Mouse (Mus musculus) myocyte (in vitro differentiated cells): ENCODE measurements around the gene Ptcd3. TPM values are rescaled to one million over a fixed set of nuclear protein-coding genes. Genes with fewer than 3 reads are reported as not detected.
A peak's percentile ranks its signal among the peaks of the same experiment; 100 is the strongest.

Source experiments
- H3K27me3 ChIP-seq: one replicate; pipeline ENCODE4 v1.6.1; 2011; ENCODE audit not compliant: control insufficient read depth, insufficient read depth, insufficient read length
- H3K36me3 ChIP-seq: one replicate; pipeline ENCODE4 v1.6.1; 2011; ENCODE audit not compliant: control insufficient read depth, insufficient read depth
- H3K4me2 ChIP-seq: one replicate; pipeline ENCODE4 v1.6.1; 2011; ENCODE audit warnings: low read depth, control low read depth
- H3K4me3 ChIP-seq: one replicate; pipeline ENCODE4 v1.5.1; 2011; ENCODE audit warnings: mild to moderate bottlenecking, control low read depth, moderate library complexity
- H3K79me2 ChIP-seq: one replicate; pipeline ENCODE4 v1.6.1; 2011; ENCODE audit not compliant: control insufficient read depth, insufficient read depth
- H3ac ChIP-seq: one replicate; pipeline ENCODE4 v1.6.1; 2011; ENCODE audit not compliant: control insufficient read depth, insufficient read length
- CEBPB ChIP-seq: IDR thresholded peaks from 2 replicates; pipeline ENCODE4 v1.6.1; 2011; ENCODE audit warnings: mild to moderate bottlenecking, moderate library complexity; ENCODE audit not compliant: poor library complexity, insufficient read depth, severe bottlenecking
- E2F4 ChIP-seq: IDR thresholded peaks from one replicate; pipeline ENCODE4 v1.6.1; 2011; ENCODE audit warnings: mild to moderate bottlenecking, control low read depth, moderate library complexity; ENCODE audit not compliant: insufficient read depth
- MAX ChIP-seq: IDR thresholded peaks from one replicate; pipeline ENCODE4 v1.6.1; 2011; ENCODE audit warnings: low read depth, mild to moderate bottlenecking, control low read depth
- MYOD1 ChIP-seq, 3 experiments: IDR thresholded peaks; one replicate each; pipeline ENCODE4 v1.6.1; 2011; ENCODE audit warnings: control low read depth in 2 of 3, low read depth in 2 of 3, mild to moderate bottlenecking in 2 of 3, moderate library complexity in 1 of 3; ENCODE audit not compliant: insufficient read length in 2 of 3, control insufficient read depth in 1 of 3
- MYOG ChIP-seq, 3 experiments: IDR thresholded peaks; one replicate each; pipeline ENCODE4 v1.6.1; 2011; ENCODE audit warnings: control low read depth in 2 of 3, low read depth in 2 of 3, mild to moderate bottlenecking in 2 of 3; ENCODE audit not compliant: insufficient read length in 2 of 3, control insufficient read depth in 1 of 3, insufficient read depth in 1 of 3
- POLR2A ChIP-seq: IDR thresholded peaks from one replicate; pipeline ENCODE4 v1.6.1; 2011; ENCODE audit warnings: low read depth, mild to moderate bottlenecking, control low read depth, moderate library complexity; ENCODE audit not compliant: insufficient read length
- POLR2AphosphoS2 ChIP-seq: IDR thresholded peaks from one replicate; pipeline ENCODE4 v1.6.1; 2011; ENCODE audit warnings: low read depth, control low read depth; ENCODE audit not compliant: insufficient read length
- REST ChIP-seq: IDR thresholded peaks from one replicate; pipeline ENCODE4 v1.6.1; 2011; ENCODE audit warnings: mild to moderate bottlenecking, control low read depth, moderate library complexity; ENCODE audit not compliant: insufficient read depth, insufficient read length
- SRF ChIP-seq: IDR thresholded peaks from one replicate; pipeline ENCODE4 v1.6.1; 2011; ENCODE audit warnings: low read depth; ENCODE audit not compliant: control insufficient read depth, insufficient read length
- TCF12 ChIP-seq: IDR thresholded peaks from one replicate; pipeline ENCODE4 v1.6.1; 2011; ENCODE audit warnings: mild to moderate bottlenecking, control low read depth; ENCODE audit not compliant: poor library complexity, insufficient read depth, severe bottlenecking
- TCF3 ChIP-seq: IDR thresholded peaks from one replicate; pipeline ENCODE4 v1.6.1; 2011; ENCODE audit warnings: low read depth, control low read depth; ENCODE audit not compliant: insufficient read length
- USF1 ChIP-seq: IDR thresholded peaks from one replicate; pipeline ENCODE4 v1.6.1; 2011; ENCODE audit warnings: low read depth, mild to moderate bottlenecking, control low read depth, moderate library complexity
- polyA plus RNA-seq: library from polyadenylated mRNA; unstranded; fragments of >200 nt; fragmentation: generic; extraction: Trizol; gene quantifications from one replicate; pipeline ENCODE4 v1.2.1, GENCODE M21; 2012; ENCODE audit warnings: missing spikeins

Ptcd3 gene
- polyA plus RNA-seq, 1 experiment: 20.3 TPM

DNA sequence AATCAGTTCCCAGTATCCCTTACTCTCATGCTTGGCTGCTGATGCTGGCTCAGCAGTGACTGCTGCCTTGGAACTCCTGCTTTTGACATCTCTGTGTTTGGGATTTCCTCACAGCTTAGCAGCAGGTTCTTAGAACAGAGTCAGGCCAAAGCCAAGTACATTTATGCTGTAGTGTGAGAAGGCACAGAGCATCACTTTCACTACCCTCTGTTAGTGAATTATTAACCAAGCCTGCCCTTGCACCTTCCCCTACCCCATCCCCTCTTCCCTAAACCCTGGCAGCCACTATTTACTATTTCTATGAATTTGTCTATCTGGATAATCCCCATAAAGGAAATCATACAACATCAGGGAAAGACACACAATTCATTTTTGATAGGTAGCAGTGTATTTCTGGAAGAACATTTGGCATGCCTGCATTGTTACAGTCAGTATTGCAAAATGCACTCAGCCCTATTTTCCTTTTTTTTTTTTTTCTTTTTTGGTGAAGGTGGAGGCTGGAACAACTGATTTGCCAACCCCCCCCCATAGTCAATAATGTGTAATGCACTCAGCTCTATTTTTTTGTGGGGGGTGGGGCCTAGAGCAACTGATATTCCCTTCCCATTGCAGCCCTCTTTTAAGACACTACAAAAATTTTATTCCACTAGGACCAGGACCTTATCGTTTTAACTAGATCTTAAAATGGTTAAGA is 67.8 kb downstream of the Ptcd3 start:
- H3K36me3 ChIP-seq: peaks cover 15% of the 10 kb centered on the region
- H3K79me2 ChIP-seq: peaks cover 69% of the 10 kb centered on the region
- H3K4me3 ChIP-seq: no peak overlapping the region
- no peak overlapping the region for H3ac ChIP-seq
- H3K4me2 ChIP-seq: no peak overlapping the region
- no peaks in the 10 kb centered on the region for H3K27me3 ChIP-seq
- TF ChIP-seq MYOG (IDR thresholded peaks at IDR 0.05; ENCODE audit: control insufficient read depth in 1 of 3, insufficient read depth in 1 of 3, insufficient read length in 2 of 3, low read depth in 2 of 3) (no peak), MAX (no peak), TCF3 (no peak), TCF12 (no peak), CEBPB (no peak), USF1 (no peak), E2F4 (no peak), POLR2AphosphoS2 (no peak), POLR2A (no peak), REST (no peak), SRF (no peak), MYOD1 (IDR thresholded peaks at IDR 0.05; ENCODE audit: control insufficient read depth in 1 of 3, insufficient read length in 2 of 3, low read depth in 2 of 3) (no peak)

DNA sequence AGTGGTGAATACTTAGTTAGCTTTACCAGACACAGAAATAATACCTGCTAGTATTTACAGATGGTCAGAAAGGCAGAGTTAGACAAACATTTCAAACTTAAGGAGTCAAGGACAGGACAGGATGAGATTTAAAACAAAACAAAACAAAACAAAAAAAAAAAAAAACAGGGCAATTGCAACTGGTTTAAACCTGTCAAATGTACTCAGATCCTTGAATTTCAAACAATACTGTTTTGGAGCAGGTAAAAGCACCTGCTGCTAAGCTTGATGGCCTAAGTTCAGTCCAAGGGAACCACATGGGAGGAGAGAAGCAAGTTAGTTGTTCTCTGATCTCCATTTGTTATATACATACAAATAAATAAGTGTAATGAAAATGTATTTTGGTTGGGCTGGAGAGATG is 68.7 kb downstream of the Ptcd3 start:
- no peak overlapping the region for H3K4me2 ChIP-seq
- TF ChIP-seq CEBPB (no peak), E2F4 (no peak), TCF3 (no peak), REST (no peak), POLR2A (no peak), TCF12 (no peak), MAX (no peak), MYOG (IDR thresholded peaks at IDR 0.05; ENCODE audit: control insufficient read depth in 1 of 3, insufficient read depth in 1 of 3, insufficient read length in 2 of 3, low read depth in 2 of 3) (no peak), SRF (no peak), USF1 (no peak), MYOD1 (IDR thresholded peaks at IDR 0.05; ENCODE audit: control insufficient read depth in 1 of 3, insufficient read length in 2 of 3, low read depth in 2 of 3) (no peak), POLR2AphosphoS2 (no peak)

DNA sequence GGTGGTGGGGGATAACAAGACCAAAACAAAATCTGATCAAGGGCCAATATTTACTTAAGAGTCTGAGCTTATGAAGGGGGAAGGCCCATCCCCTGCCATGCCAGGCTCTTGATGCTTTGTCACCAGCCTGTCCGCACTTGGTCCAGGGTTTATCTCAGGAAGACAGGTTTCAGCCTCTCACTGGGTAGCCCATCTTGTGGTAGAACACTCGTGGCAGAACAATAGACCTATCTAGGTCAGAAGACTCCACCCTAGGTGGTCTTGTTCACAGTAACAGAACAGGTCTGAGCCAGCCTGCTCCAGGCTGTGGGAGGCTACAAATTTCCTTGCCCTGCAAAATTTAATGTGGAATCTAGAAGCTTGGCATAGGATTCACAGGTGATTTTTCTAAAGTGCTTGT is 71.7 kb downstream of the Ptcd3 start:
- Histone ChIP-seq H3K79me2 (peaks cover 91% of the 10 kb centered on the region), H3ac (no peak overlapping the region), H3K4me3 (no peak overlapping the region), H3K27me3 (no peaks in the 10 kb centered on the region), H3K36me3 (peaks cover 21% of the 10 kb centered on the region), H3K4me2 (no peak overlapping the region)
- TF ChIP-seq TCF3 (no peak), TCF12 (no peak), SRF (no peak), MAX (no peak), CEBPB (no peak), E2F4 (no peak), REST (no peak), MYOG (IDR thresholded peaks at IDR 0.05; ENCODE audit: control insufficient read depth in 1 of 3, insufficient read depth in 1 of 3, insufficient read length in 2 of 3, low read depth in 2 of 3) (no peak), MYOD1 (IDR thresholded peaks at IDR 0.05; ENCODE audit: control insufficient read depth in 1 of 3, insufficient read length in 2 of 3, low read depth in 2 of 3) (no peak), USF1 (no peak), POLR2AphosphoS2 (no peak), POLR2A (no peak)

More for the DNA sequence above, 68.7 kb downstream of the Ptcd3 start:
- Histone ChIP-seq H3K79me2 (peaks cover 78% of the 10 kb centered on the region), H3K4me3 (no peak overlapping the region), H3ac (no peak overlapping the region), H3K36me3 (peaks cover 17% of the 10 kb centered on the region), H3K27me3 (no peaks in the 10 kb centered on the region)

DNA sequence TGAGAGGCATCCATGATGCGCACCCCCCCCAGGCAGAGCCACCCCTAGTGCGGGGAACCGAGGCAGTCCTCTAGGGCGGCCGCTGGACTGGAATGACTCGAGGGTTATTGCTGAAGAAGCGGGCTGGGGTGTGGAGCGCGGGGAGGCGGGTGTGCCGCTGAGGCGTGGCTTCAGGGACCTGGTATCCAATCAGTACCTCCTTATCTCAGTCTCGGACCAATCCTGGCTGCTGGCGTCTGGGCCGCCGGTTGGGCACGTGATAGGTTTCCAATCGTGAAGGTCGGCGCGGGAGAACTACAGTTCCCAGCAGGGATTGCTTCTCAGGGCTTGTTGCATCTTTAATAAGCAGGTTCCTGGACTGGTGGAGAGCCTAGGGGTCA is 77.0 kb downstream of the Ptcd3 start:
- Histone ChIP-seq H3ac (peak overlapping the region; percentile 59), H3K27me3 (no peaks in the 10 kb centered on the region), H3K4me3 (peak overlapping the region; percentile 61), H3K36me3 (peaks cover 21% of the 10 kb centered on the region), H3K4me2 (peak overlapping the region; percentile 94), H3K79me2 (peaks cover 48% of the 10 kb centered on the region)
- TF ChIP-seq USF1: peak; percentile 97
- no peak for TF ChIP-seq TCF3
- peak; percentile 19 for TF ChIP-seq E2F4
